Mouse (Mus musculus) spleen, adult 2 months (tissue): ENCODE data around the gene Birc2. TPM values are rescaled to one million over a fixed set of nuclear protein-coding genes. Genes with fewer than 3 reads are reported as not detected.

Experiments used
- DNase-seq, 2 experiments: peaks; one replicate each; pipeline versions ENCODE4 v3.0.0 to v3.0.0-alpha.2; 2012 to 2021; ENCODE audit warnings: low spot score in 2 of 2, low read depth in 1 of 2
- H3K27ac ChIP-seq: fragments of 200-500 bp; 2 replicates; pipeline ENCODE4 v1.5.1; 2012; ENCODE audit warnings: low read length, inconsistent platforms; ENCODE audit not compliant: insufficient read depth
- H3K27me3 ChIP-seq: fragments of 200-500 bp; 2 replicates; pipeline ENCODE4 v1.6.1; 2012; ENCODE audit warnings: mild to moderate bottlenecking, moderate library complexity, low read length, inconsistent platforms; ENCODE audit not compliant: control insufficient read depth, insufficient read depth
- H3K36me3 ChIP-seq: fragments of 200-500 bp; 2 replicates; pipeline ENCODE4 v1.6.1; 2012; ENCODE audit warnings: mild to moderate bottlenecking, low read length, inconsistent platforms; ENCODE audit not compliant: control insufficient read depth, insufficient read depth
- H3K4me1 ChIP-seq: fragments of 200-500 bp; 2 replicates; pipeline ENCODE4 v1.6.1; 2011; ENCODE audit warnings: inconsistent platforms; ENCODE audit not compliant: control insufficient read depth, insufficient read depth, insufficient read length
- H3K4me3 ChIP-seq: fragments of 200-500 bp; 2 replicates; pipeline ENCODE4 v1.5.1; 2011; ENCODE audit warnings: mild to moderate bottlenecking, inconsistent platforms; ENCODE audit not compliant: insufficient read depth, insufficient read length; ENCODE audit errors: extremely low read depth
- CTCF ChIP-seq: fragments of 200-500 bp; IDR thresholded peaks from 2 replicates; pipeline ENCODE4 v1.5.1; 2011; ENCODE audit warnings: mild to moderate bottlenecking, inconsistent platforms; ENCODE audit not compliant: insufficient read depth, insufficient read length, insufficient replicate concordance; ENCODE audit errors: extremely low read depth
- POLR2A ChIP-seq: fragments of 200-500 bp; IDR thresholded peaks from 2 replicates; pipeline ENCODE4 v1.6.1; 2011; ENCODE audit warnings: low read depth, low read length, inconsistent platforms
- WGBS: fragments of 180-500 bp; shearing (Covaris S2); methylation state at CpG from one replicate; pipeline ENCODE4 v1.1.7; 2018; 5-methylcytosine and 5-hydroxymethylcytosine counted together
- polyA plus RNA-seq: library from polyadenylated mRNA; depleted of rRNA; stranded (reverse); fragments of >200 nt; gene quantifications from 2 replicates; pipeline ENCODE4 v1.2.3, GENCODE M21; 2012

The Birc2 gene
- polyA plus RNA-seq, 1 experiment = 16.4 TPM

- TF ChIP-seq CTCF = no peak
- TF ChIP-seq POLR2A = no peak
- Histone ChIP-seq H3K36me3 (peaks cover 8% of the 10 kb centered on the region), H3K4me1 (peaks cover 15% of the 10 kb centered on the region; the same call in 1 of the 2 replicates), H3K4me3 (no peak overlapping the region), H3K27me3 (no peaks in the 10 kb centered on the region), H3K27ac (peak overlapping the region; percentile 27; the same call in 1 of the 2 replicates)
- WGBS = 79% methylated on average over 4 of the region's 4 CpGs
- DNase-seq = no peak
Measured at GRCm38 (mm10) chr9:7828706-7829105, 8.2 kb downstream of the Birc2 start.

- 77% methylated on average over 5 of the region's 5 CpGs for WGBS
- no peak for DNase-seq
- TF ChIP-seq POLR2A = no peak
- no peak for TF ChIP-seq CTCF
- Histone ChIP-seq H3K27ac (no peak overlapping the region), H3K27me3 (no peaks in the 10 kb centered on the region), H3K4me3 (no peak overlapping the region), H3K4me1 (peaks cover 8% of the 10 kb centered on the region; the same call in 1 of the 2 replicates), H3K36me3 (peaks cover 14% of the 10 kb centered on the region)
Measured at GRCm38 (mm10) chr9:7824916-7825315, 11.9 kb downstream of the Birc2 start.

- no peak for DNase-seq
- 70% methylated on average over 3 of the region's 3 CpGs for WGBS
- Histone ChIP-seq H3K27me3 (no peaks in the 10 kb centered on the region), H3K4me1 (peaks cover 2% of the 10 kb centered on the region; the same call in 1 of the 2 replicates), H3K36me3 (peaks cover 25% of the 10 kb centered on the region), H3K4me3 (no peak overlapping the region), H3K27ac (no peak overlapping the region)
- TF ChIP-seq POLR2A (no peak), CTCF (no peak)
Measured at GRCm38 (mm10) chr9:7822758-7823157, 14.1 kb downstream of the Birc2 start.

GRCm38 (mm10) chr9:7805101-7805506 lies 31.8 kb downstream of the Birc2 start:
- no peak for TF ChIP-seq POLR2A
- TF ChIP-seq CTCF = no peak

GRCm38 (mm10) chr9:7798555-7798954 lies 38.3 kb downstream of the Birc2 start:
- DNase-seq = no peak
- H3K27ac ChIP-seq = no peak overlapping the region
- WGBS = 93% methylated on average over 3 of the region's 3 CpGs
- peaks cover 10% of the 10 kb centered on the region for H3K36me3 ChIP-seq
- no peaks in the 10 kb centered on the region for H3K4me1 ChIP-seq
- no peak overlapping the region for H3K4me3 ChIP-seq
- TF ChIP-seq POLR2A = no peak
- TF ChIP-seq CTCF = no peak
- no peaks in the 10 kb centered on the region for H3K27me3 ChIP-seq

More at GRCm38 (mm10) chr9:7805101-7805506, 31.8 kb downstream of the Birc2 start:
- H3K27ac ChIP-seq = no peak overlapping the region
- H3K36me3 ChIP-seq = no peaks in the 10 kb centered on the region
- H3K4me3 ChIP-seq = no peak overlapping the region
- no peaks in the 10 kb centered on the region for H3K27me3 ChIP-seq
- 64% methylated on average over 5 of the region's 5 CpGs for WGBS
- no peaks in the 10 kb centered on the region for H3K4me1 ChIP-seq
- no peak for DNase-seq

- Histone ChIP-seq H3K4me3 (no peak overlapping the region), H3K36me3 (peaks cover 17% of the 10 kb centered on the region), H3K27ac (no peak overlapping the region), H3K4me1 (no peaks in the 10 kb centered on the region), H3K27me3 (no peaks in the 10 kb centered on the region)
- 95% methylated on average over 2 of the region's 2 CpGs for WGBS
- no peak for DNase-seq
- no peak for TF ChIP-seq POLR2A
- TF ChIP-seq CTCF = no peak
Measured at GRCm38 (mm10) chr9:7797542-7797941, 39.3 kb downstream of the Birc2 start.

- Histone ChIP-seq H3K4me3 (no peak overlapping the region), H3K36me3 (peaks cover 26% of the 10 kb centered on the region), H3K27me3 (no peaks in the 10 kb centered on the region), H3K27ac (no peak overlapping the region), H3K4me1 (no peaks in the 10 kb centered on the region)
- DNase-seq = no peak
- WGBS = 84% methylated on average over 6 of the region's 6 CpGs
- TF ChIP-seq POLR2A (no peak), CTCF (no peak)
Measured at GRCm38 (mm10) chr9:7796129-7796864, 40.6 kb downstream of the Birc2 start.
